Mouse (Mus musculus) liver, embryonic 13.5 days (tissue): ENCODE data around the gene Olfr71. TPM values are rescaled to one million over a fixed set of nuclear protein-coding genes. Genes with fewer than 3 reads are reported as not detected.

Source experiments
- ATAC-seq: fragments of 200-750 bp; cut with Nextera tagmentation; 2 replicates; pipeline ENCODE4 v1.8.0; 2017; ENCODE audit warnings: low read depth, mild to moderate bottlenecking, moderate number of reproducible peaks, moderate library complexity
- DNase-seq: peaks from one replicate; pipeline ENCODE4 v3.0.0; 2022
- H3K27ac ChIP-seq: fragments of 300-500 bp; sonication (generic); 2 replicates; pipeline ENCODE4 v1.5.1; 2015; ENCODE audit warnings: moderate library complexity, mild to moderate bottlenecking, inconsistent platforms
- H3K27me3 ChIP-seq: fragments of 300-500 bp; sonication (generic); 2 replicates; pipeline ENCODE4 v1.6.1; 2015; ENCODE audit warnings: mild to moderate bottlenecking, inconsistent platforms
- H3K36me3 ChIP-seq: fragments of 300-500 bp; sonication (generic); 2 replicates; pipeline ENCODE4 v1.6.1; 2015; ENCODE audit warnings: mild to moderate bottlenecking, inconsistent platforms
- H3K4me1 ChIP-seq: fragments of 300-500 bp; sonication (generic); replicated peaks from 2 replicates; pipeline ENCODE4 v1.6.1; 2015; ENCODE audit warnings: inconsistent platforms
- H3K4me2 ChIP-seq: fragments of 300-500 bp; sonication (generic); 2 replicates; pipeline ENCODE4 v1.6.1; 2015; ENCODE audit warnings: inconsistent platforms, mild to moderate bottlenecking, moderate library complexity
- H3K4me3 ChIP-seq: fragments of 300-500 bp; sonication (generic); replicated peaks from 2 replicates; pipeline ENCODE4 v1.5.1; 2015; ENCODE audit warnings: mild to moderate bottlenecking, inconsistent platforms
- H3K9ac ChIP-seq: fragments of 300-500 bp; sonication (generic); 2 replicates; pipeline ENCODE4 v1.6.1; 2015; ENCODE audit warnings: mild to moderate bottlenecking, inconsistent platforms
- H3K9me3 ChIP-seq: fragments of 300-500 bp; sonication (generic); replicated peaks from 2 replicates; pipeline ENCODE4 v1.6.1; 2016; ENCODE audit warnings: inconsistent platforms
- WGBS: fragments of 180-500 bp; shearing (Covaris S2); methylation state at CpG from one replicate; pipeline ENCODE4 v1.1.7; 2015; ENCODE audit not compliant: insufficient replicate concordance; 5-methylcytosine and 5-hydroxymethylcytosine counted together
- polyA plus RNA-seq: library from polyadenylated mRNA; unstranded; fragments of >200 nt; fragmentation: Nextera tagmentation; extraction: Ambion mirVana; gene quantifications from 2 replicates; pipeline ENCODE4 v1.2.1, GENCODE M21; 2015

The Olfr71 gene
- polyA plus RNA-seq, 1 experiment from 2014 or later: not detected

- Histone ChIP-seq H3K4me2 (no peak overlapping the region), H3K9me3 (no peaks in the 10 kb centered on the region), H3K4me1 (no peaks in the 10 kb centered on the region), H3K27ac (no peak overlapping the region), H3K36me3 (no peaks in the 10 kb centered on the region), H3K4me3 (no peak overlapping the region), H3K27me3 (peaks cover 26% of the 10 kb centered on the region), H3K9ac (no peak overlapping the region)
- WGBS: 1% methylated on average over 2 of the region's 2 CpGs
- ATAC-seq: no peak
- peak; percentile 52 for DNase-seq
These were observed 1.8 kb upstream of the Olfr71 start for GRCm38 (mm10) chr4:43711821-43712220.

- ATAC-seq (no peak), DNase-seq (no peak)
- WGBS: 70% methylated on average over 13 of the region's 13 CpGs
- Histone ChIP-seq H3K27me3 (0 out of 2 replicates have a peak, but pooled peaks cover 7% of the 10 kb centered on the region), H3K4me1 (no peaks in the 10 kb centered on the region), H3K27ac (no peak overlapping the region), H3K36me3 (no peaks in the 10 kb centered on the region), H3K9ac (no peak overlapping the region), H3K9me3 (no peaks in the 10 kb centered on the region), H3K4me3 (no peak overlapping the region), H3K4me2 (no peak overlapping the region)
These were observed 4.1 kb downstream of the Olfr71 start for GRCm38 (mm10) chr4:43705991-43706390.

- no peak for ATAC-seq
- no peaks in the 10 kb centered on the region for H3K4me1 ChIP-seq
- 83% methylated on average over 8 of the region's 8 CpGs for WGBS
These were observed 6.2 kb downstream of the Olfr71 start for GRCm38 (mm10) chr4:43703851-43704250.

GRCm38 (mm10) chr4:43703439-43703838 lies 6.6 kb downstream of the Olfr71 start:
- Histone ChIP-seq H3K9ac (no peak overlapping the region), H3K4me2 (no peak overlapping the region), H3K27me3 (peaks cover 10% of the 10 kb centered on the region; the same call in 1 of the 2 replicates), H3K36me3 (no peaks in the 10 kb centered on the region), H3K9me3 (no peaks in the 10 kb centered on the region), H3K4me3 (no peak overlapping the region), H3K4me1 (no peaks in the 10 kb centered on the region), H3K27ac (no peak overlapping the region)
- WGBS: 65% methylated on average over 6 of the region's 6 CpGs
- DNase-seq (no peak), ATAC-seq (no peak)

More at GRCm38 (mm10) chr4:43703851-43704250, 6.2 kb downstream of the Olfr71 start:
- Histone ChIP-seq H3K4me3 (no peak overlapping the region), H3K36me3 (no peaks in the 10 kb centered on the region), H3K9ac (no peak overlapping the region), H3K27me3 (peaks cover 10% of the 10 kb centered on the region; the same call in 1 of the 2 replicates), H3K27ac (no peak overlapping the region), H3K4me2 (no peak overlapping the region), H3K9me3 (no peaks in the 10 kb centered on the region)
- no peak for DNase-seq

- H3K36me3 ChIP-seq: no peaks in the 10 kb centered on the region
- WGBS: 77% methylated on average over 6 of the region's 6 CpGs
These were observed 9.3 kb downstream of the Olfr71 start, which contains the start of gene Olfr70 for GRCm38 (mm10) chr4:43700707-43701106. Olfr70 (minus strand) TSS chr4:43700807.

GRCm38 (mm10) chr4:43696561-43696960 lies 13.5 kb downstream of the Olfr71 start:
- Histone ChIP-seq H3K9ac (no peak overlapping the region), H3K4me2 (no peak overlapping the region), H3K36me3 (no peaks in the 10 kb centered on the region), H3K27ac (no peak overlapping the region), H3K4me3 (no peak overlapping the region), H3K4me1 (peaks cover 35% of the 10 kb centered on the region), H3K27me3 (peaks cover 14% of the 10 kb centered on the region), H3K9me3 (no peaks in the 10 kb centered on the region)
- ATAC-seq: no peak
- WGBS: 87% methylated on average over 13 of the region's 13 CpGs
- DNase-seq: no peak

More at GRCm38 (mm10) chr4:43700707-43701106, 9.3 kb downstream of the Olfr71 start, which contains the start of gene Olfr70:
- Histone ChIP-seq H3K4me1 (peaks cover 2% of the 10 kb centered on the region), H3K4me3 (no peak within 1 kb of the TSS), H3K27ac (no peak within 1 kb of the TSS), H3K9ac (no peak within 1 kb of the TSS), H3K9me3 (no peaks in the 10 kb centered on the region), H3K27me3 (peaks cover 14% of the 10 kb centered on the region), H3K4me2 (no peak within 1 kb of the TSS)
- no peak for ATAC-seq
- no peak for DNase-seq

- Histone ChIP-seq H3K4me3 (no peak overlapping the region), H3K4me2 (no peak overlapping the region), H3K27me3 (peaks cover 10% of the 10 kb centered on the region), H3K36me3 (no peaks in the 10 kb centered on the region), H3K27ac (no peak overlapping the region), H3K9me3 (no peaks in the 10 kb centered on the region), H3K4me1 (peaks cover 35% of the 10 kb centered on the region), H3K9ac (no peak overlapping the region)
- 29% methylated on average over 9 of the region's 9 CpGs for WGBS
- DNase-seq (no peak), ATAC-seq (0 out of 2 replicates have a peak, but pooled peaks have one; percentile 50)
These were observed 14.8 kb downstream of the Olfr71 start for GRCm38 (mm10) chr4:43695249-43695671.

- DNase-seq: no peak
These were observed 15.4 kb downstream of the Olfr71 start for GRCm38 (mm10) chr4:43694439-43695248.

GRCm38 (mm10) chr4:43693806-43694241 lies 16.2 kb downstream of the Olfr71 start:
- Histone ChIP-seq H3K9ac (no peak overlapping the region), H3K4me3 (no peak overlapping the region), H3K4me2 (no peak overlapping the region), H3K9me3 (no peaks in the 10 kb centered on the region), H3K27me3 (peaks cover 10% of the 10 kb centered on the region), H3K27ac (no peak overlapping the region), H3K4me1 (peaks cover 35% of the 10 kb centered on the region), H3K36me3 (no peaks in the 10 kb centered on the region)
- 17% methylated on average over 5 of the region's 5 CpGs for WGBS
- ATAC-seq (peak; percentile 50), DNase-seq (no peak)

More at GRCm38 (mm10) chr4:43694439-43695248, 15.4 kb downstream of the Olfr71 start:
- no peak overlapping the region for H3K9ac ChIP-seq
- WGBS: 30% methylated on average over 1 of the region's 1 CpGs
- no peak overlapping the region; the same call in 1 of the 2 replicates for H3K27ac ChIP-seq
- no peak overlapping the region for H3K4me3 ChIP-seq
- H3K4me1 ChIP-seq: peaks cover 35% of the 10 kb centered on the region
- H3K9me3 ChIP-seq: no peaks in the 10 kb centered on the region
- no peaks in the 10 kb centered on the region for H3K36me3 ChIP-seq
- peaks cover 10% of the 10 kb centered on the region for H3K27me3 ChIP-seq
- no peak overlapping the region for H3K4me2 ChIP-seq
- ATAC-seq: peak; percentile 40; the same call in 1 of the 2 replicates

GRCm38 (mm10) chr4:43691026-43691425 lies 19.0 kb downstream of the Olfr71 start:
- 62% methylated on average over 5 of the region's 5 CpGs for WGBS
- Histone ChIP-seq H3K9ac (no peak overlapping the region), H3K4me3 (no peak overlapping the region), H3K9me3 (no peaks in the 10 kb centered on the region), H3K27ac (no peak overlapping the region), H3K4me1 (peaks cover 35% of the 10 kb centered on the region), H3K4me2 (no peak overlapping the region), H3K36me3 (no peaks in the 10 kb centered on the region), H3K27me3 (no peaks in the 10 kb centered on the region)
- DNase-seq: no peak
- no peak for ATAC-seq

GRCm38 (mm10) chr4:43690021-43690420 lies 20.0 kb downstream of the Olfr71 start:
- Histone ChIP-seq H3K9me3 (no peaks in the 10 kb centered on the region), H3K4me2 (no peak overlapping the region), H3K4me3 (no peak overlapping the region), H3K27ac (no peak overlapping the region), H3K36me3 (no peaks in the 10 kb centered on the region), H3K4me1 (peaks cover 26% of the 10 kb centered on the region), H3K27me3 (no peaks in the 10 kb centered on the region), H3K9ac (no peak overlapping the region)
- ATAC-seq (no peak), DNase-seq (no peak)
- WGBS: 83% methylated on average over 17 of the region's 17 CpGs
